Mouse (Mus musculus) Patski (cell line): ENCODE data around the gene Abcc1. TPM values are rescaled to one million over a fixed set of nuclear protein-coding genes. Genes with fewer than 3 reads are reported as not detected.

ENCODE experiments used
- ATAC-seq: fragments of 100-300 bp; one replicate; pipeline ENCODE4 v1.8.0; 2021
- CTCF ChIA-PET: fragments of 350-600 bp; sonication (Branson Sonifier 250); formaldehyde crosslinking; loops from one replicate; lab custom pipeline; 2022; ENCODE audit warnings: inconsistent platforms; lab: Charles Lee
- POLR2A ChIA-PET: fragments of 350-600 bp; sonication (Branson Sonifier 250); formaldehyde crosslinking; loops from one replicate; lab custom pipeline; 2022; ENCODE audit warnings: antibody characterized with exemption, inconsistent platforms; lab: Charles Lee
- DNase-seq: peaks from one replicate; pipeline ENCODE4 v3.0.0-alpha.2; 2011; ENCODE audit warnings: low read depth, low spot score
- H3K27me3 ChIP-seq: fragments of 371-371 bp; one replicate; pipeline ENCODE4 v1.5.1; 2021
- CTCF ChIP-seq: fragments of 100-300 bp; IDR thresholded peaks from one replicate; pipeline ENCODE4 v1.5.1; 2021
- in situ Hi-C: fragments of 300-500 bp; cut with MboI; formaldehyde crosslinking; loops from 3 replicates; pipeline ENCODE4 v1.11.1; 2018; ENCODE audit warnings: low pct_unique_long_range_greater_than_20kb, mixed read lengths
- polyA plus RNA-seq: library from polyadenylated mRNA; unstranded; gene quantifications from one replicate; pipeline ENCODE4 v1.2.3, GENCODE M21; 2021

Abcc1 gene
- polyA plus RNA-seq, 1 experiment from 2014 or later, result 28.3 TPM

DNA sequence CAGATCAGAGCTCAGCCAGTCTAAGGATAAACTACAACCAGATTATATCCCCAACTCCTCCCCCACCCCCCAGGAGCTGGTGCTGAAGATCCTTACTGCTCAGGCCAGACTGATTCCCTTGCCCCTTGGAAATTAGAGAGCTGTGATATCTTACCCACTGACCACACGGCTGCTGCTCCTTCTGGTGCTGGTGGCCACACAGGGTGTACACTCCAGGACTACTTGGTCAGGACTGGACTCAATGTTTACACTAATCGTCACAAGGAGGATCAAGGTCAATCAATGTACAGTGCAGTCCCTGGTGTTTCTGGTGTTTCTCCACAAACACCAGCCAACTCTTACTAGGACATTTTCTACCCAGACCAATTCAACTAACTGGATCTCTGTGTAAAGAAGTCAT lies 3.5 kb upstream of the Abcc1 start:
- no peaks in the 10 kb centered on the region for H3K27me3 ChIP-seq
- ATAC-seq, result no peak
- TF ChIP-seq CTCF, result no peak
- in situ Hi-C loops, result no loop called here
- DNase-seq, result no peak
- ChIA-PET POLR2A (no interaction called here), CTCF (no interaction called here)

DNA sequence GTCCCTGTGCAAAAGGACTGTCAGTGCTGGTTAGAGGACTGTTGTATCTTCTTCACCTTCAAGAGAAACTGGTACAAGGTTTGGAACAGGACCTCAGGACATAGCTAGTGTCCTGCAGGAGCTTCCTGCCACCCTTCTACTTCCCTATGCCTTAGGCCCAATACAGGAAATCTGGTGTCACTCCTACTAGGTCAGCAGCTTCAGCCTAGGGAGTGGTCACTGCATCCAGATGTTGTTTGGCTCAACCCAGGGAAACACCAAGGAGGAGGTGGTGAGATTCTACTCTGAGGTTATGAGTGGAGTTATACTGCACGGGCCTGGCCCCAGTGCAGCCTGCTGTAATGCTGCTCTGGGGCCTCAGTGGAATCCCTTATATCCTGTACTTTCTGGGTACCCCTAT lies 2.8 kb upstream of the Abcc1 start:
- no peak for TF ChIP-seq CTCF
- CTCF ChIA-PET, result no interaction called here
- POLR2A ChIA-PET, result no interaction called here
- DNase-seq (no peak), ATAC-seq (no peak)
- H3K27me3 ChIP-seq, result no peaks in the 10 kb centered on the region
- in situ Hi-C loops, result no loop called here

DNA sequence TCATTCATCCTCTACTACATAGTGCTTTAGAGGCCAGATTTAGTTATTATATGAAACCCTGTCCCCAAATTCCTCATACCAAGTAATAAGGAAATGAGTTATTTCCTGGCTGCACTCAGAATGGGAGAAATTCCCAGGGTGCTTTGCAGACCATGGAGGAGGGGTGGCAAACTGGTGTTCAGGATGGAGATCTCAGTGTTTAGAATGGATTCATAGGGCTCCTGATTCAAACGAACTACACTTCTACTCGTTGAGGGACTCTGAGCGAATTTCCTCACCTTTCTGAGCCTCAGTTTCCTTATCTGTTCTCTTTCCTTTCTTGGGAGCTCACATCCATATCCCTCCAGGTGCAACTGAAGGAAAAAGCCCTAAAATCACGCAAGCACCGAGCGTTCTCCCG lies 427 bp upstream of the Abcc1 start:
- H3K27me3 ChIP-seq, result no peaks in the 10 kb centered on the region
- in situ Hi-C loops, result no loop called here
- TF ChIP-seq CTCF, result no peak
- CTCF ChIA-PET, result interaction anchor here (1.9 kb wide), 1 partner anchor 11 kb away, joined by 8 read pairs; no protein-coding TSS in a partner anchor
- POLR2A ChIA-PET, result interaction anchor here (1.5 to 3.3 kb wide), 2 partner anchors 10 to 49 kb away, joined by 5 to 19 read pairs; no protein-coding TSS in a partner anchor
- no peak for ATAC-seq
- no peak for DNase-seq

DNA sequence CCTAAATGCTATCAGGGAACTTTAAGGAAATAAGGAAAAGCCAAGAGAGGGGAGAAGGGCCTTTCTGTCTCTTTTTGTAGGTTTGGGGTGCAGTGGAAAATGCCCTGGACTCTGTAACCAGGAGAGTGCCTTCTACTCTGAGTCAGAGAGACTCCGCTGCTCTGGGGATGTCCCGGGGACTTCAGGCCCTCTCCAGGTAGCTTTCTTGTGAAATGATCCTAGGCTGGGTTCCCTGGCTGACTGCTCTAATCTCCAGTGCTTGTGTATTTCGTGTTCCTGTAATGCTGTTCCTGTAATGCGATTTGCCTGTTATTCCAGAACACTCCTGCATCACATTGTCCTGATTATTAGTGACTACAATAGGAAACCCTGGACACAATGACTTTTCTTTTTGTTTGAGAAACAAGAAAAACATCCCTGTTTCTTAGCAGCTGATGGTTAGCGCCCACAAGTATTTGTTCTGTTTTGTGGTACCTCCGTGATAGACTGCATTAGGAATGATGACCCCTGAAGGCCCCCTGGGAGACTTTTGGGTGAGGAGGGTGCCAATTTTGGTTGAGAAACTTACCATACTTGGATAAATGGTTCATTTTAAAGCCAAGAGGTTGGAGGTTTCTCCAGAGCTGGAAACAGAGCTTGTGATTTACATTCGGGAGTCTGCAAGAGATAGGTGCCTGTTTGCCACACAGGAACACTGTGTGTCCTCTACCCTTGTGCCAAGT lies 902 bp downstream of the Abcc1 start:
- no peaks in the 10 kb centered on the region for H3K27me3 ChIP-seq
- CTCF ChIA-PET, result interaction anchor here (1.9 kb wide), 1 partner anchor 9 kb away, joined by 8 read pairs; no protein-coding TSS in a partner anchor
- TF ChIP-seq CTCF, result no peak
- POLR2A ChIA-PET, result interaction anchor here (1.5 to 3.3 kb wide), 2 partner anchors 9 to 50 kb away, joined by 5 to 19 read pairs; no protein-coding TSS in a partner anchor
- in situ Hi-C loops, result no loop called here
- ATAC-seq, result peak; percentile 44
- DNase-seq, result no peak

DNA sequence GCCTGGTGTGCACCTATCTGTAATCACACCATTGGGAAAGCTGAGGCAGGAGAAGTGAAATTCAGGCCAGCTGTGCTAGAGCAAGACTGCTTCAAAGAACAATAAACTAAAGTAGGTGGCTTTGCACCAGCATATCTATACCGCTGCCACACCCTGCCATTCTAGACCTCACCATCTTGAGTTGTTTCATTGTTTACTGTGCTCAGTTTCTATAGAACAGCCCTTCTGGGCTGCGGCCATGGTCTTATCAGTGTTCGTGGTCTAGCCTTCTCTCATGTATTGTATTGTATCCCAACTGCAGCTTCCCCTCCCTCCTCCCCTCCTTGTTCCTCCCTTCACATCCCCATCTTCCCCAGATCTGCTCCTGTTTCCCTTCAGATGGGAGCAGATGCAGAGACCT lies 2.1 kb downstream of the Abcc1 start:
- ATAC-seq, result no peak
- DNase-seq, result no peak
- in situ Hi-C loops, result no loop called here
- ChIA-PET CTCF (no interaction called here), POLR2A (no interaction called here)
- H3K27me3 ChIP-seq, result no peaks in the 10 kb centered on the region
- TF ChIP-seq CTCF, result no peak

DNA sequence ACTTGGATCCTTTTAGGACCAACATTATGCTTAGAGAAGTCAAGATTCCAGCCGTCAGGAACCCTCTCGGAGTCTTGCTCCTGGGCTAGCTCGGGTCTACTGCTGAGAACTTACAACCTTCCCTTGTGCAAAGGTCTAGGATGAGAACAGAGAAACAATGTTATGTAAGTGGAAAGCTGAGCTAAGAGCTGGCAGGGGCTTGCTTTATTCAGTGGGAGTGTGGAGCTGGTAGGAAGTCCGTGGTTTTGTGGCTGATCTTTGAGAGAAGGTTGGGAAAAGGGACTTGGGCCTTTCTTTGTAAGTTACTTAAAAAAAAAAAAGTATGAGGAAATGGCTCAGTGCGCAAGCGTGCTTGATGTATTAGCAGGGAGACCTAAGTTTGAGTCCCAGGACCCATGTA lies 2.7 kb downstream of the Abcc1 start:
- H3K27me3 ChIP-seq, result no peaks in the 10 kb centered on the region
- ATAC-seq (no peak), DNase-seq (no peak)
- CTCF ChIA-PET, result no interaction called here
- no peak for TF ChIP-seq CTCF
- POLR2A ChIA-PET, result no interaction called here
- in situ Hi-C loops, result no loop called here

DNA sequence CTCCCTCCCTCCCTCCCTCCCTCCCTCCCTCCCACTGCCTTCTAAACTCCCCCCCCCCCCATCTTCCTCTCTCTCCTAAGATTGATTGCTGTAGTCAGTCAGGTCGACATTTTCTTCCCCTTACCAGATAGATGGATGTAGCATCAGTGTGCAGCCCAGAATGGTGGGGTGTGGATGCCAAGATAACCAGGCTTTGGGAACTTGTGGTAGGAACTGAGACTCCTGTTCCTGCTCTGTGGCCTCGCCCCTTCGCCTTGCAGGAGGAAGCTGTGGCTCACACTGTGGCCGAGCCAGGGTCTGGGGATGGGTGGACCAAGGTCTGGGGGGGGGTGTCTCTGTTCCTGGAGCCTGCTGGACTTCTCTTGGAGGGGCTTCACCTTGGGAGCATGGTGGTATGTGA lies 4.1 kb downstream of the Abcc1 start:
- ChIA-PET POLR2A (no interaction called here), CTCF (no interaction called here)
- TF ChIP-seq CTCF, result no peak
- in situ Hi-C loops, result no loop called here
- ATAC-seq, result no peak
- no peak for DNase-seq
- H3K27me3 ChIP-seq, result no peaks in the 10 kb centered on the region

DNA sequence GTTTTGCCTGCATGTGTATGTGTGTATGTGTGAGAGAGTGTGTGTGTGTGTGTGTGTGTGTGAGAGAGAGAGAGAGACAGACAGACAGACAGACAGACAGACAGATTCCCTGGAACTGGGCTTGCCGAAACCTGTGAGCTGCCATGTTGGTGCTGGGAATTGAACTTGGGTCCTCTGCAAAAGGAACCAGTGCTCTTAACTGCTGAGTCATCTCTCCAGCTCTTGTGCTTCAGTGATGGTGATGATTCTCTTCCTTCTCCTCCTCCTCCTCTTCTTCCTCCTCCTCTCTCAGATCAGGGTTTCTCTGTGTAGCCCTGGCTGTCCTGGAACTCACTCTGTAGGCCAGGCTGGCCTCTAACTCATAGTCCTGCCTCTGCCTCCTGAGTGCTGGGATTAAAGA lies 4.7 kb downstream of the Abcc1 start:
- ChIA-PET CTCF (no interaction called here), POLR2A (no interaction called here)
- DNase-seq (no peak), ATAC-seq (no peak)
- in situ Hi-C loops, result no loop called here
- TF ChIP-seq CTCF, result no peak
- H3K27me3 ChIP-seq, result no peaks in the 10 kb centered on the region

DNA sequence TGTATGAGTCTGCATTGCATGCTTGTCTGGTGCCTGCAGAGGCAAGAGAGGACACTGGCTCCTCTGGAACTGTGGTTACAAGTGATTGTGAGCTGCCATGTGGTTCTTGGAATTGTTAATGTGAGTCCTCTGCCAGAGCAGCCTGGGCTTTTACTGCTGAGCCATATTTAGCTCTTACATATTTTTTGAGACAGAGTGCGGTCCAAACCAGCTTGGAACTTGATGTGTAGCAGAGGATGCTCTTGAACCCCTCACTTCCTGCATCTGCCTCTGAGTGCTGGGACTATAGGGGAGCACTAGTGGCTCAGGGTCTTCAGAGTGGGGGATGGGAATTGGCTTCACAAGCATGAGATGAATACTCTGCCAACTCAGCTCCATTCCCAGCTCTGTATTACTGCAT lies 10.0 kb downstream of the Abcc1 start:
- in situ Hi-C loops, result no loop called here
- ChIA-PET CTCF (interaction anchor here (0.7 to 1.8 kb wide), 3 partner anchors 10 to 1117 kb away, joined by 3 to 8 read pairs (median 3); partner anchors contain the start of gene Abcc1), POLR2A (interaction anchor here (3.4 kb wide), 1 partner anchor 10 kb away, joined by 19 read pairs; the partner anchor contains the start of gene Abcc1)
- DNase-seq, result no peak
- TF ChIP-seq CTCF, result no peak
- no peaks in the 10 kb centered on the region for H3K27me3 ChIP-seq
- no peak for ATAC-seq

DNA sequence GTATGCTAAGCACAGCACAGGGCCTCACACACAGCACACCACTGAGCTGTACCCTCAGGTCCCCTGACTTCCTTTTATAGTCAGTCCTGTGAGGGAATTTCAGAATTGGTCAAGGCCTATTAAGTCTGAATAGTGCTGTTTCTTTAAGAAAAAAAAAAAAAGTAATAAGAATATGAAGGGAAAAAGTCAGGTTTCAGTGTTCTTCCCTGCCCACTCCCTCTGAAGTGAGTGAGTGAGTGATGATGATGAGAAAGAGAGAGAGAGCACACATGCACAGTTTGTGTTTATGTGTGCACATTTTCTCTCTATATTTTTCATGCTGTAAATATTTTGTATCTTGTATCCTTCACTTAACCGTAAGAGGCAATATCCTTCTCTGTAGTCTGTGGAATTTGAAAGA lies 11.0 kb downstream of the Abcc1 start:
- H3K27me3 ChIP-seq, result no peaks in the 10 kb centered on the region
- ChIA-PET CTCF (interaction anchor here (1.3 to 1.8 kb wide), 2 partner anchors 11 to 21 kb away, joined by 3 to 8 read pairs; partner anchors contain the start of gene Abcc1), POLR2A (interaction anchor here (0.6 to 3.4 kb wide), 2 partner anchors 11 to 813 kb away, joined by 7 to 19 read pairs; partner anchors contain the start of gene Abcc1)
- in situ Hi-C loops, result no loop called here
- ATAC-seq (peak; percentile 25), DNase-seq (no peak)
- no peak for TF ChIP-seq CTCF

DNA sequence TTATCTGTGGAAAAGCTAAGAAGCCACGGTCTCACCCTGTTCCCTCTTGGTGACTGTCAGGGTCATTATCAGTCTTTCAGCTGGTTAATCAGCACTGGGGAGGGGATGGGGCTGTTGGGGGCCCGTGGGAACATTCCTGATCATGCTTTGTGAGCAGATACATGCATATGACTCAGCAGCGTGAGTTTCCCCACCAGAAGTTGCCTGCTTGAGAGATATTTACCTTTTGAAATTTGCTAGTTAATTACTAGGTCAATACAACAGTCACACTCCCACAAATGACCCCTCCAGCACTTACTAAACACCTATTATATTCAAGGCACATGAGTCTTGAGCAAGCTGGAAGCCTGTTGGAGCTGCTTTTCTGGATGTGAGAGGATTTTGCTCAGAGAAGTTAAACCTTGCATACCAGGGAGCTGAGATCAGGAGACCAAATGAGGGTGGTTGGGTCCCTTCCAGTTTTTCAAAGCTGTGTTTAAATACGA lies 11.5 kb downstream of the Abcc1 start:
- CTCF ChIA-PET, result interaction anchor here (1.0 to 1.3 kb wide), 2 partner anchors 9 to 21 kb away, joined by 3 read pairs; no protein-coding TSS in a partner anchor
- H3K27me3 ChIP-seq, result no peaks in the 10 kb centered on the region
- no peak for TF ChIP-seq CTCF
- POLR2A ChIA-PET, result interaction anchor here (0.6 to 3.4 kb wide), 2 partner anchors 12 to 812 kb away, joined by 7 to 19 read pairs; partner anchors contain the start of gene Abcc1
- in situ Hi-C loops, result no loop called here
- DNase-seq, result peak; percentile 50
- peak; percentile 68 for ATAC-seq
